Mouse (Mus musculus) colon, adult 2 months (tissue): ENCODE results near the gene Pask. TPM values are rescaled to one million over a fixed set of nuclear protein-coding genes. Genes with fewer than 3 reads are reported as not detected.

Experiments
- polyA plus RNA-seq: library from polyadenylated mRNA; depleted of rRNA; stranded (reverse); fragments of >200 nt; gene quantifications from 2 replicates; pipeline ENCODE4 v1.2.3, GENCODE M21; 2012; rRNA removed

Pask gene
- 1.9 and 2.6 TPM in 2 replicates for polyA plus RNA-seq

GRCm38 (mm10) chr1:93342648-93343503, at the start of gene Pask, which contains the start of gene Ppp1r7:
Pask (minus strand) TSS chr1:93343482.
Ppp1r7 (plus strand) TSS chr1:93342854.

GRCm38 (mm10) chr1:93373665-93374064, 30.4 kb upstream of the Pask start, which contains the start of gene Ano7:
Ano7 (plus strand) TSS chr1:93373930.

GRCm38 (mm10) chr1:93305581-93306337, 37.5 kb downstream of the Pask start, which contains the start of gene Mterf4:
Mterf4 (minus strand) TSS chr1:93305915.

Other genes starting within 250 kb of the Pask start
- gene Kif1a, start 241.5 kb downstream of the Pask start, polyA plus RNA-seq, result 4.7 and 5.3 TPM in 2 replicates
- gene Agxt, start 208.2 kb downstream of the Pask start, polyA plus RNA-seq, result not detected in 2 replicates
- gene 2310007B03Rik, start 182.5 kb downstream of the Pask start, polyA plus RNA-seq, result 13.3 and 13.8 TPM in 2 replicates
- 0.03 and 0.06 TPM in 2 replicates for gene Crocc2, start 174.8 kb downstream of the Pask start, polyA plus RNA-seq
- 10.9 and 14.3 TPM in 2 replicates for gene Sned1, start 107.6 kb downstream of the Pask start, polyA plus RNA-seq
- 4.5 and 4.8 TPM in 2 replicates for gene Mterf4, start 37.6 kb downstream of the Pask start, polyA plus RNA-seq
- gene Ppp1r7, start 628 bp downstream of the Pask start, polyA plus RNA-seq, result 2.5 and 3.0 TPM in 2 replicates
- 49.6 and 54.6 TPM in 2 replicates for gene Ano7, start 30.4 kb upstream of the Pask start, polyA plus RNA-seq
- 80.2 and 82.3 TPM in 2 replicates for gene Hdlbp, start 135.3 kb upstream of the Pask start, polyA plus RNA-seq
- 12.6 and 15.8 TPM in 2 replicates for gene Farp2, start 168.6 kb upstream of the Pask start, polyA plus RNA-seq